Mouse (Mus musculus): Measurements from ENCODE around the gene Taf1d. TPM values are rescaled to one million over a fixed set of nuclear protein-coding genes. Genes with fewer than 3 reads are reported as not detected.
A peak's percentile ranks its signal among the peaks of the same experiment; 100 is the strongest.

The Taf1d gene
- polyA plus RNA-seq, 1 experiment: 11.5 TPM

GRCm38 (mm10) chr9:15317223-15318169, 11.5 kb downstream of the Taf1d start:
- Histone ChIP-seq H3K27ac (ENCODE audit: insufficient read depth, low read depth, low read length) (no peak overlapping the region), H3K4me3 (ENCODE audit: insufficient read depth, low read depth, low read length) (no peak overlapping the region), H3K36me3 (ENCODE audit: control insufficient read depth, insufficient read depth, low read length) (peaks cover 13% of the 10 kb centered on the region), H3K27me3 (replicated peaks; ENCODE audit: control insufficient read depth, insufficient read depth, low read length) (no peaks in the 10 kb centered on the region), H3K4me1 (ENCODE audit: control insufficient read depth, insufficient read depth, low read length) (no peaks in the 10 kb centered on the region)
- no peak for DNase-seq
- WGBS: 68% methylated on average over 5 of the region's 5 CpGs
- no peak for TF ChIP-seq POLR2A (IDR thresholded peaks at IDR 0.05; ENCODE audit: low read depth, low read length)
- TF ChIP-seq CTCF (conservative IDR thresholded peaks at IDR 0.05; ENCODE audit: insufficient read depth, insufficient read length, low read depth, low read length): no peak

- no peak overlapping the region for H3K27ac ChIP-seq (ENCODE audit: insufficient read depth, low read depth, low read length)
- no peaks in the 10 kb centered on the region for H3K4me1 ChIP-seq (ENCODE audit: control insufficient read depth, insufficient read depth, low read length)
- 73% methylated on average over 2 of the region's 2 CpGs for WGBS
- no peak for TF ChIP-seq CTCF (conservative IDR thresholded peaks at IDR 0.05; ENCODE audit: insufficient read depth, insufficient read length, low read depth, low read length)
- TF ChIP-seq POLR2A (IDR thresholded peaks at IDR 0.05; ENCODE audit: low read depth, low read length): no peak
- DNase-seq: no peak
- peaks cover 11% of the 10 kb centered on the region for H3K36me3 ChIP-seq (ENCODE audit: control insufficient read depth, insufficient read depth, low read length)
- H3K27me3 ChIP-seq (replicated peaks; ENCODE audit: control insufficient read depth, insufficient read depth, low read length): no peaks in the 10 kb centered on the region
- no peak overlapping the region for H3K4me3 ChIP-seq (ENCODE audit: insufficient read depth, low read depth, low read length)
Observed at GRCm38 (mm10) chr9:15318170-15318742, 12.2 kb downstream of the Taf1d start.

- no peak overlapping the region for H3K27ac ChIP-seq (ENCODE audit: insufficient read depth, low read depth, low read length)
- H3K4me1 ChIP-seq (ENCODE audit: control insufficient read depth, insufficient read depth, low read length): no peaks in the 10 kb centered on the region
- no peaks in the 10 kb centered on the region for H3K27me3 ChIP-seq (replicated peaks; ENCODE audit: control insufficient read depth, insufficient read depth, low read length)
- H3K36me3 ChIP-seq (ENCODE audit: control insufficient read depth, insufficient read depth, low read length): peaks cover 9% of the 10 kb centered on the region
- no peak overlapping the region for H3K4me3 ChIP-seq (ENCODE audit: insufficient read depth, low read depth, low read length)
- 67% methylated on average over 4 of the region's 4 CpGs for WGBS
- TF ChIP-seq CTCF (conservative IDR thresholded peaks at IDR 0.05; ENCODE audit: insufficient read depth, insufficient read length, low read depth, low read length) (no peak), POLR2A (IDR thresholded peaks at IDR 0.05; ENCODE audit: low read depth, low read length) (no peak)
- DNase-seq: peak; percentile 74
Observed at GRCm38 (mm10) chr9:15337776-15338175, 31.8 kb downstream of the Taf1d start.

- WGBS: 46% methylated on average over 2 of the region's 2 CpGs
- H3K4me3 ChIP-seq (ENCODE audit: insufficient read depth, low read depth, low read length): no peak overlapping the region
- DNase-seq: no peak
- no peaks in the 10 kb centered on the region for H3K27me3 ChIP-seq (replicated peaks; ENCODE audit: control insufficient read depth, insufficient read depth, low read length)
- no peak for TF ChIP-seq CTCF (conservative IDR thresholded peaks at IDR 0.05; ENCODE audit: insufficient read depth, insufficient read length, low read depth, low read length)
- no peak for TF ChIP-seq POLR2A (IDR thresholded peaks at IDR 0.05; ENCODE audit: low read depth, low read length)
- peaks cover 1% of the 10 kb centered on the region for H3K36me3 ChIP-seq (ENCODE audit: control insufficient read depth, insufficient read depth, low read length)
- no peak overlapping the region for H3K27ac ChIP-seq (ENCODE audit: insufficient read depth, low read depth, low read length)
- no peaks in the 10 kb centered on the region for H3K4me1 ChIP-seq (ENCODE audit: control insufficient read depth, insufficient read depth, low read length)
Observed at GRCm38 (mm10) chr9:15349925-15350324, 43.9 kb downstream of the Taf1d start.

- H3K4me3 ChIP-seq (ENCODE audit: insufficient read depth, low read depth, low read length): peak overlapping the region; percentile 73
- no peak for TF ChIP-seq CTCF (conservative IDR thresholded peaks at IDR 0.05; ENCODE audit: insufficient read depth, insufficient read length, low read depth, low read length)
- TF ChIP-seq POLR2A (IDR thresholded peaks at IDR 0.05; ENCODE audit: low read depth, low read length): no peak
- DNase-seq: no peak
- H3K27me3 ChIP-seq (replicated peaks; ENCODE audit: control insufficient read depth, insufficient read depth, low read length): no peaks in the 10 kb centered on the region
- H3K36me3 ChIP-seq (ENCODE audit: control insufficient read depth, insufficient read depth, low read length): no peaks in the 10 kb centered on the region; the same call in 1 of the 2 replicates
- H3K27ac ChIP-seq (ENCODE audit: insufficient read depth, low read depth, low read length): no peak overlapping the region
- no peaks in the 10 kb centered on the region for H3K4me1 ChIP-seq (ENCODE audit: control insufficient read depth, insufficient read depth, low read length)
- WGBS: 1% methylated on average over 9 of the region's 9 CpGs
Observed at GRCm38 (mm10) chr9:15356916-15357483, 51.0 kb downstream of the Taf1d start.

- peak within 1 kb of the TSS; percentile 85 for H3K27ac ChIP-seq (ENCODE audit: insufficient read depth, low read depth, low read length)
- DNase-seq: peak; percentile 97
- H3K36me3 ChIP-seq (ENCODE audit: control insufficient read depth, insufficient read depth, low read length): no peaks in the 10 kb centered on the region; the same call in 1 of the 2 replicates
- no peaks in the 10 kb centered on the region for H3K4me1 ChIP-seq (ENCODE audit: control insufficient read depth, insufficient read depth, low read length)
- peak within 1 kb of the TSS; percentile 83 for H3K4me3 ChIP-seq (ENCODE audit: insufficient read depth, low read depth, low read length)
- TF ChIP-seq POLR2A (IDR thresholded peaks at IDR 0.05; ENCODE audit: low read depth, low read length) (peak; percentile 72), CTCF (conservative IDR thresholded peaks at IDR 0.05; ENCODE audit: insufficient read depth, insufficient read length, low read depth, low read length) (0 out of 2 replicates have a peak, but pooled peaks have one; percentile 0)
- no peaks in the 10 kb centered on the region for H3K27me3 ChIP-seq (replicated peaks; ENCODE audit: control insufficient read depth, insufficient read depth, low read length)
- 1% methylated on average over 60 of the region's 60 CpGs for WGBS
Observed at GRCm38 (mm10) chr9:15357484-15358275, 51.7 kb downstream of the Taf1d start, which contains the start of gene Cep295. Gene Cep295 (minus strand): TSS chr9:15357788.

Measured in kidney, adult 2 months (tissue).